Mouse (Mus musculus): ENCODE measurements around the gene Zfp667.

- TF ChIP-seq CTCF (IDR thresholded peaks at IDR 0.05; ENCODE audit: low read depth, low read length) = no peak
- no peak for TF ChIP-seq TAL1 (conservative IDR thresholded peaks at IDR 0.05; ENCODE audit: low read depth, low read length)
- TF ChIP-seq POLR2AphosphoS5 (IDR thresholded peaks at IDR 0.05; ENCODE audit: insufficient replicate concordance, low read depth, low read length) = no peak
- no peak for TF ChIP-seq GATA1 (IDR thresholded peaks at IDR 0.05; ENCODE audit: borderline replicate concordance, low read length)
These were observed 29.0 kb upstream of the Zfp667 start for GRCm38 (mm10) chr7:6257386-6257785.

Data from G1E (cell line).